Mouse (Mus musculus): Measurements from ENCODE around the gene Ccdc184. TPM values are rescaled to one million over a fixed set of nuclear protein-coding genes. Genes with fewer than 3 reads are reported as not detected.
A peak's percentile ranks its signal among the peaks of the same experiment; 100 is the strongest.

The Ccdc184 gene
- polyA plus RNA-seq (2015; fragmentation: Nextera tagmentation; extraction: Ambion mirVana) = 1.6 and 1.7 TPM in 2 replicates

DNA sequence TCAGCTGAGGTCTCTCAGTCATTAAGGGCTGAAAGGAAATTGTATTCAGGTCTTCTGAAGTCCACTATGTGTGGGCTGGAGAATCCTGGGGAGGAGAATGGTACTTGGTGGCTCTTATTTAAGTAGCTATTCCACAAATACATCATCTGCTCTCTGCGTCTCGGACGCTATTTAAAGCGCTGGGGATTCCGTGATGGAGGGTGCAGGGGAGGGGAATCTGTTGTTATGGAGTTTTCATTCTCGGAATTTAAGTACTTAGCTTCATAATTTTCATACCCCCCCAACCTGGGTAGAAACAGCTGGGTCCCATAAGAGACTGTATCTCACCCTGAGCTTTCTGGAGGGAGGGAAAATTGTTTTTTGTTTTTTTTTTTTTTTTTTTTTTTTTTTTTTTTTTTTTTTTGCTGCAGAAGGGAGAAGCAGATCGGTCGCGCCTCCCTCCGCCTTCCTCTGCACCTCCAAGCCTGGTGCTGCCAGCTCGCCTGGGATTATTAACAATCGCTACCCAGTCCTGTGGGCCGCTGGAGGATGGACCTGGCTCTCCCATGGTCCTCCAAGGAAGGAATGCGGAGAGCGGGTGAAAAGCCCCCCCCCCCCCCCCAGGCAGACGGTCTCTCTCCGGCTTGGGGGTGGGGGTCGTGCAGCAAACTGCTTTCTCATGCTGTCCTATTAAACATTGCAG is at the start of gene Ccdc184:
Ccdc184 (plus strand) TSS at position 196 of the 682 bp plus-strand sequence.
- H3K9me3 ChIP-seq = no peaks in the 10 kb centered on the region
- 5% methylated on average over 18 of the region's 18 CpGs for WGBS
- peak within 1 kb of the TSS; percentile 62 for H3K4me2 ChIP-seq (replicated peaks)
- H3K4me1 ChIP-seq (replicated peaks) = peaks cover 12% of the 10 kb centered on the region
- 0 out of 2 replicates have a peak within 1 kb of the TSS, but pooled peaks have one; percentile 3 for H3K9ac ChIP-seq
- H3K4me3 ChIP-seq (replicated peaks) = peak within 1 kb of the TSS; percentile 35
- peak; percentile 34 for ATAC-seq
- no peak within 1 kb of the TSS for H3K27ac ChIP-seq
- H3K27me3 ChIP-seq (replicated peaks) = peaks cover 55% of the 10 kb centered on the region
- no peaks in the 10 kb centered on the region for H3K36me3 ChIP-seq

DNA sequence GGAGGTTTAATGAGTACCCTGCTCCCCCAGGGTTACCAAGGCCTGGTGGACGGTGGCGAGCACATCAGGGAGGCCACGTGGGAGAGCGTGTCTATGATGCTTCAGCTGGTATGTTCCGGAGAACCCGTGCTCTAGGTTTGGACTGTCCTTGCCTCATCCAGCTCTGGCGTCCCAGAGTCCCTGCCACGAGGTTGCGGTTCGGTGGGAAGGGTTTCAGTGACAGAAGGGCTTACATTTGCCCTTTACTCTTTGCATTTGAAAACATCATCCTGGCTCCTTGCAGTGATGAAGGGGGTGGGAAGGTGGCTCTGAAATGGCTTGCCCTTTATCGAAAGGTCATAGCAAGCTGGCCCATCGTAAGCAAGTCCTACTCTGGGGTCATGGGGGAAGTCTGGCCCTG is 47.6 kb upstream of the Ccdc184 start:
- Histone ChIP-seq H3K9me3 (no peaks in the 10 kb centered on the region), H3K27ac (no peak overlapping the region), H3K4me2 (replicated peaks) (no peak overlapping the region), H3K4me3 (replicated peaks) (no peak overlapping the region), H3K36me3 (peaks cover 18% of the 10 kb centered on the region), H3K27me3 (replicated peaks) (no peaks in the 10 kb centered on the region), H3K9ac (no peak overlapping the region), H3K4me1 (replicated peaks) (no peaks in the 10 kb centered on the region)
- no peak for ATAC-seq
- WGBS = 90% methylated on average over 12 of the region's 12 CpGs

DNA sequence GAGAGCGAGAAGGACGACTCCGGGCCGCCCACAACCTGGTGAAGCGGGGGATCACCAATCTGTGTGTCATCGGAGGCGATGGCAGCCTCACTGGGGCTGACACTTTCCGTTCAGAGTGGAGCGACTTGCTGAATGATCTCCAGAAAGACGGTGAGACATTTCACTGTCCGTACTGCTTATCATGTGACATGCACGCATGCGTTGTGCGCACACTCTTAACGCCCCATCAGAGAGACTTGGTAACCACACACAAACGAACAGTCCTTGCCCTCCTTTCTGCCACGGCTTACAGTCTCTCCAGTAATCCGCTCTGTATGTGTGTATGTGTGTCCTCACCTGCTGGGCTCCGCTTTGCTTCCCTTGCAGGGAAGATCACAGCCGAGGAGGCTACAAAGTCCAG is 46.1 kb upstream of the Ccdc184 start:
- no peak overlapping the region for H3K4me3 ChIP-seq (replicated peaks)
- no peaks in the 10 kb centered on the region for H3K27me3 ChIP-seq (replicated peaks)
- no peak overlapping the region for H3K9ac ChIP-seq

DNA sequence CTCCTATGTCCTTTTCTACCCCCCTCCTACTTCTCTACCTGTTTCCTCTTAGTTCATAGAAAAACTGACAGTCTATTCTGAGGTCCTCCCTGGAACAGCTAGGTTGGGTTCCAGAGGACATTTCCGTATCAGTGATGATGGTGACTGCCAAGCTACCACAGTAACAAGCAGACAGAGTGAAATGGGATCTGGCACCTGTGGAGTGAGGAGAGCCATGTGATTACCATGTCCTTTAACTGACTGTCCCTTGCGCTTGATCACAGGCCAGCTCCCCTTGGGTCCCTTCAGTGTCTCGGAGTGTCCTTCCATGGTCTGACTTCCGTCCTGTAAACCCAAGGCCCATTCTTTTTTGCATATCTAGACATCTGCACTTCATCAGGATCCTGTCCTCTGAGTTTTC is 36.0 kb upstream of the Ccdc184 start:
- no peak overlapping the region for H3K9ac ChIP-seq
- no peak overlapping the region for H3K4me3 ChIP-seq (replicated peaks)
- WGBS = 93% methylated on average over 4 of the region's 4 CpGs
- no peak overlapping the region for H3K4me2 ChIP-seq (replicated peaks)
- H3K9me3 ChIP-seq = no peaks in the 10 kb centered on the region
- H3K27ac ChIP-seq = no peak overlapping the region
- H3K27me3 ChIP-seq (replicated peaks) = no peaks in the 10 kb centered on the region
- H3K36me3 ChIP-seq = peaks cover 20% of the 10 kb centered on the region
- no peak for ATAC-seq
- no peaks in the 10 kb centered on the region for H3K4me1 ChIP-seq (replicated peaks)

More for the DNA sequence above, 46.1 kb upstream of the Ccdc184 start:
- Histone ChIP-seq H3K4me2 (replicated peaks) (no peak overlapping the region), H3K27ac (no peak overlapping the region), H3K36me3 (peaks cover 18% of the 10 kb centered on the region), H3K9me3 (no peaks in the 10 kb centered on the region), H3K4me1 (replicated peaks) (no peaks in the 10 kb centered on the region)
- no peak for ATAC-seq
- 94% methylated on average over 20 of the region's 20 CpGs for WGBS

DNA sequence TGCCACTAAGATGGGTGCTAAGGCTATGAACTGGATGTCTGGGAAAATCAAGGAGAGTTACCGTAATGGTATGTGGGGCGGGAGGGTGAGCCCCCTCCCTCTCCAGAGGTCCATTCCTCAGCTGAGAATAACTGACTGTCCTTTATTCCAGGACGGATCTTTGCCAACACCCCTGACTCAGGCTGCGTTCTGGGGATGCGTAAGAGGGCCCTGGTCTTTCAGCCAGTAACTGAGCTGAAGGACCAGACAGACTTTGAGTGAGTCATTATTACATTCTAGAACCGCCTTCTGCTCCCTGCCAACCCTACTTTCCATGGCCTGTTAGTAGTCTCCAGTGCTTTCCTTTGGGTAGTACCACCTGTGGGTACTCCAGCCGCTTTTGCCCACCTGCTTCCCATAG is 35.5 kb upstream of the Ccdc184 start:
- H3K4me3 ChIP-seq (replicated peaks) = no peak overlapping the region
- H3K9ac ChIP-seq = no peak overlapping the region
- no peaks in the 10 kb centered on the region for H3K4me1 ChIP-seq (replicated peaks)
- H3K27ac ChIP-seq = no peak overlapping the region
- H3K4me2 ChIP-seq (replicated peaks) = no peak overlapping the region
- no peaks in the 10 kb centered on the region for H3K27me3 ChIP-seq (replicated peaks)
- 91% methylated on average over 7 of the region's 7 CpGs for whole genome bisulfite sequencing
- no peak for ATAC-seq
- peaks cover 24% of the 10 kb centered on the region for H3K36me3 ChIP-seq
- no peaks in the 10 kb centered on the region for H3K9me3 ChIP-seq

DNA sequence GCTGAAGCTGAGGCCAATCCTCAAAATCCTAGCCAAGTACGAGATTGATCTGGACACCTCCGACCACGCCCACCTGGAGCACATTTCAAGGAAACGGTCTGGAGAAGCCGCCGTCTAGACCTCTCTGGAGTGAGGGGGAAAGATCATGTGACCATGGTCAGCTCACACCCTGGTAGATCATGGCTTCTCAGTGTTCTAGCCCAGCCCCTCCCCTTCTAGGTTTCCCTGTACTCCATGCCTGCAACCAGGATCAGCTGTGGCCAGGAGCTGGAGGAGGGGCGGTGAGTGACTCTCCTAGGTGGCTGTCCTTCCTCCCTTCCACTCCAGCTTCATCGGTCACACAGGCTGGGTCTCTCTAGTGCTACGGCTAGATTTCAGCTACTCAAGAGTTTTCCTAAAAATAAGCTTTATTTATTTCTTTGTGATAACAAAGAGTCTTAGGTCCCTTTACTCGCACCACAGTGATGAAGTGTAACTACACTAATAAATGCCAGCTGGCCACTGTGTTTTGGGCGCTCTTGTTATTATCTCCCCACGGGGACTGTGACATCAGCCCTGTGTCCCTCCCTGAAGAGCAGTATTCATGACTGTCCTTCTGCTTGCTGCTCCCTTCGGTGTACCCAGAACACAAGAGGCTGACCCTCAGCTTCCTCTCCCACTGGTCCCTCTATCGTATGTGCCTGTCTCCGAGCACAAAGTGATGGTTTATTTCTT is 34.9 kb upstream of the Ccdc184 start:
- no peaks in the 10 kb centered on the region for H3K9me3 ChIP-seq
- peaks cover 27% of the 10 kb centered on the region for H3K36me3 ChIP-seq
- no peak overlapping the region for H3K27ac ChIP-seq
- no peaks in the 10 kb centered on the region for H3K27me3 ChIP-seq (replicated peaks)
- no peak overlapping the region for H3K4me3 ChIP-seq (replicated peaks)
- H3K9ac ChIP-seq = no peak overlapping the region
- WGBS = 85% methylated on average over 15 of the region's 15 CpGs
- no peak overlapping the region for H3K4me2 ChIP-seq (replicated peaks)
- H3K4me1 ChIP-seq (replicated peaks) = no peaks in the 10 kb centered on the region
- ATAC-seq = no peak

DNA sequence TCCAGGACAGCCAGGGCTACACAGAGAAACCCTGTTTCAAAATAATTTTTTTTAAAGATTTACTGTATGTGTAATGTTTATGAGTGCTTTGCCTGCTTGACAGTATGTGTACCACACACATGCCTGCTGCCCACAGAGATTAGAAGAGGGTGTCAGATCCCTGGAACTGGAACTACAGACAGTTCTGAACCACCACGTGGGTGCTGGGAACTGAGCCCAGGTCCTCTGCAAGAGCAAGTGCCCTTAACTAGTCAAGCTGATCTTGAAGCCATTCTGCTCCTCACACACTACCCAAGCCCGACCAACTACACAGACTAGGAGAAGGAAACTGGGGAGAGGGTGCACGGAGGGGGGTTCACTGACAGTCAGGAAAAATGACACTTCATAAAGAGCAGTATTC is 33.5 kb upstream of the Ccdc184 start:
- H3K27me3 ChIP-seq (replicated peaks) = no peaks in the 10 kb centered on the region
- no peaks in the 10 kb centered on the region for H3K9me3 ChIP-seq
- ATAC-seq = no peak
- H3K9ac ChIP-seq = no peak overlapping the region
- 88% methylated on average over 3 of the region's 3 CpGs for WGBS
- no peak overlapping the region for H3K27ac ChIP-seq
- H3K36me3 ChIP-seq = peaks cover 27% of the 10 kb centered on the region
- no peaks in the 10 kb centered on the region for H3K4me1 ChIP-seq (replicated peaks)
- no peak overlapping the region for H3K4me3 ChIP-seq (replicated peaks)
- H3K4me2 ChIP-seq (replicated peaks) = no peak overlapping the region

DNA sequence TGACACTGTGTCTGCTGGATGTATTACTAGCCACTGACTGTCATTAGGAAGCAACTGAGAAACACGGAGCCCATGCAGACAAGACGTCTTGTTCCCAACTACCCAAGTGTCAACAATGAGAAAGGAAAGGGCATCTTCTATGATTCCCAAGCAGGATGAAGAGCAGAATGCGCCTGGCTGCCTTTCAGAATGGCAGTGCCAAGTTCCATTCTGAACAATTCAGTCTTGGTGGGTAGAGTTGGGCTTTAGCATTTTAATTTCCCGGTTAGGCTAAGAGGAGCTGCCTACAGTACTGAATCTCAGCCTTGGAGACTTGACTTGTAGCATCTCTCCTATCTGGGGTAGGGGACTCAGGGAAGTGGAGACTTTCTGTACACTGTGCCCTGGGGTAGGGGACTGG is 32.9 kb upstream of the Ccdc184 start:
- 92% methylated on average over 4 of the region's 4 CpGs for WGBS
- peaks cover 27% of the 10 kb centered on the region for H3K36me3 ChIP-seq
- H3K27me3 ChIP-seq (replicated peaks) = no peaks in the 10 kb centered on the region
- no peak overlapping the region for H3K4me2 ChIP-seq (replicated peaks)
- H3K4me1 ChIP-seq (replicated peaks) = no peaks in the 10 kb centered on the region
- H3K27ac ChIP-seq = no peak overlapping the region
- H3K4me3 ChIP-seq (replicated peaks) = no peak overlapping the region
- no peak for ATAC-seq
- H3K9me3 ChIP-seq = no peaks in the 10 kb centered on the region
- H3K9ac ChIP-seq = no peak overlapping the region

DNA sequence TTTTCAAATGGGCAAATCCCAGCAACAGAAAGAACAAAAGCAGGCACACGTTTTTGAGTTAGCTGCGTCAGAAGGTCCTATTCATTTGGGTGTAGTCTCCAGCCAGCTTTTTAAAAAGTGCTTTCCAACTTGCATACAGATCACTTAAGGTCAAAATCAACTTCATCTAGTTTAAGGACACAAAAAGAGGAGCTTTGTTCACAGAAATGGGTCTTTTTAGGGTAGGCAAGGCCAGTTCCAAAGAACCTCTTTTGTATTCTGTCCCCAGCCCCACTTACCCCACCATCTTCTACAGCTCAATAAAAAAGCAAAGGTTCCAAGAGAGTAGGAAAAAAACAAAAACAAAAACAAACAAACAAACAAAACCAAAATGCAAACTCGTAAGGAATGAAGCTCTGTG is 32.3 kb upstream of the Ccdc184 start:
- no peaks in the 10 kb centered on the region for H3K9me3 ChIP-seq
- H3K36me3 ChIP-seq = peaks cover 26% of the 10 kb centered on the region
- no peak for ATAC-seq
- no peak overlapping the region for H3K4me2 ChIP-seq (replicated peaks)
- WGBS = 90% methylated on average over 3 of the region's 3 CpGs
- H3K27me3 ChIP-seq (replicated peaks) = no peaks in the 10 kb centered on the region
- no peak overlapping the region for H3K27ac ChIP-seq
- H3K9ac ChIP-seq = no peak overlapping the region
- H3K4me3 ChIP-seq (replicated peaks) = no peak overlapping the region
- H3K4me1 ChIP-seq (replicated peaks) = no peaks in the 10 kb centered on the region

DNA sequence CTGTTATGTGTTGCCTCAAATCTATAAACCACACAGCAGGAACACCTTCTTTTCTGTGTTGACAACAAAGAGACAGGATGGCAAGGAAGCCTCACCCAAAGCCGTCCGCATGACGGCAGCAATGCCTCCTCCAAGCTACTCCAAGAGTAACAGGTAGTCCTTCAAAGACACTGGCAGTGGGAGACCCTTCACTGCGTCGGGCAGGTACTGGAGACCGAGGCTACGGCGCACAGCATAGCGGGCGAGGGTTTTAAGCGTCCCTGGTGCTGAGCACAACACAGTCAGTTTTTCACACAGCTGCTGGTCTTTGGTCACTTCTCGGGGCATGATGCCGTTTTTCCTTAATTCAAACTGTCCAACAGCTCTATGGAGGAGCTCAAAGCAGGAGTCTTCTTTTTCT is 31.3 kb upstream of the Ccdc184 start:
- no peaks in the 10 kb centered on the region for H3K9me3 ChIP-seq
- no peaks in the 10 kb centered on the region for H3K27me3 ChIP-seq (replicated peaks)
- 93% methylated on average over 13 of the region's 13 CpGs for WGBS
- H3K4me2 ChIP-seq (replicated peaks) = no peak overlapping the region
- peaks cover 27% of the 10 kb centered on the region for H3K36me3 ChIP-seq
- H3K9ac ChIP-seq = no peak overlapping the region
- no peak overlapping the region for H3K4me3 ChIP-seq (replicated peaks)
- H3K27ac ChIP-seq = no peak overlapping the region
- no peaks in the 10 kb centered on the region for H3K4me1 ChIP-seq (replicated peaks)
- no peak for ATAC-seq

DNA sequence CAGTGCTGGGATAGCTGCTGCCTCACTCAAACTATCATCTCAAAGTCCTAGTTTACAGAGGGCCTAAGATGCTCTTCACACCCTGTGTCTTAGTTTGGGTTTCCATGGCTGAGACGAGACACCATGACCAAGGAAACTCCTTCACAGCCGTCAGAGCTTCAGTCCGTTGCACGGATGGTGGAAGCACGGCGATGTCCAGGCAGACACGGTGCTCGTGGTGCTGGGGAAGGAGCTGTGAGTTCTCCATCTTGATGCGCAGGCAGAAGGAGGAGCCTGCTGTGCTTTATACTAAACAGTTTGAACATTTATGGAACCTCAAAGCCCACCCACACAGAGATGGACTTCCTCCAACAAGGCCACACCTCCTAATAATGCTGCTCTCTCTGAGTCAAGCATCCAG is 30.1 kb upstream of the Ccdc184 start:
- Histone ChIP-seq H3K9me3 (no peaks in the 10 kb centered on the region), H3K27ac (no peak overlapping the region), H3K27me3 (replicated peaks) (no peaks in the 10 kb centered on the region), H3K36me3 (peaks cover 36% of the 10 kb centered on the region), H3K4me3 (replicated peaks) (no peak overlapping the region), H3K4me1 (replicated peaks) (no peaks in the 10 kb centered on the region), H3K4me2 (replicated peaks) (no peak overlapping the region), H3K9ac (no peak overlapping the region)
- WGBS = 92% methylated on average over 9 of the region's 9 CpGs
- ATAC-seq = no peak

DNA sequence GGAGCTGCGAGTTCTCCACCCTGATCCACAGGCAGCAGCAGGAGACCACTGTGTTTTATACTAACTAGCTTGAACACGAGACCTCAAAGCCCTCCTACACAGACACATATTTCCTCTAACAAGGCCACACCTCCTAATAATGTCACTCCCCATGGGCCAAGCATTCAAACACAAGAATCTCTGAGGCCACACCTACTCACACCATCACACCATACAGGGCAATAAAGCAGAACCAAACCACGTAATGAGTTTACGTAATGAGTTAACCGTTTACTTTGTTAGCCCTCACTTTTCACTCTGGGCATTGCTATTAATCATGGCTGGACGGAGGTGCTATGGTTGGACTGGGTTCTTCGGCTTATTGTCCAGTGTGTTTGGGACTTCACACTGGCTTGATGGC is 27.2 kb upstream of the Ccdc184 start:
- no peak overlapping the region for H3K4me2 ChIP-seq (replicated peaks)
- no peak overlapping the region for H3K27ac ChIP-seq
- no peaks in the 10 kb centered on the region for H3K9me3 ChIP-seq
- no peak overlapping the region for H3K4me3 ChIP-seq (replicated peaks)
- 47% methylated on average over 7 of the region's 7 CpGs for WGBS
- H3K36me3 ChIP-seq = peaks cover 28% of the 10 kb centered on the region
- ATAC-seq = peak; percentile 90
- H3K9ac ChIP-seq = no peak overlapping the region
- H3K4me1 ChIP-seq (replicated peaks) = peaks cover 3% of the 10 kb centered on the region; the same call in 1 of the 2 replicates
- no peaks in the 10 kb centered on the region for H3K27me3 ChIP-seq (replicated peaks)

DNA sequence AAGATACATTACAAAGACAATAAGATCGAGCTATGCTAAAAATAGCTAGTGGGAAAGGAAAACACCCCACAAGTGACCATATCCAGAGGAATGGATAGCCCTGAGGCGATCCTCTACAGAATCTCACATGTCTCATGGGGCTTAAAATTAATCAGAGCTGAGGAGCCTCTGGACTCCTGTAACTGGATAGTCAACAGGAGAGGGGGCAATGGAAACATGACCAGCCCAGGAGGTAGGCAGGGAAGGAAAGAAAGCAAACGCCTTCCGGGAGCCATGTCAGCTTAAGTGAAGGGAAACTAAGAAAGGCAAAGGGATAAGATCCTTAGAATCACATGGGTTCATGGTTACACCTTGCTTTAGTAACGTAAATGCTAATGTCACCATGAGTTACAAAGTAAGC is 26.1 kb upstream of the Ccdc184 start:
- Histone ChIP-seq H3K4me1 (replicated peaks) (peaks cover 4% of the 10 kb centered on the region; the same call in 1 of the 2 replicates), H3K4me2 (replicated peaks) (no peak overlapping the region), H3K9ac (no peak overlapping the region), H3K27ac (no peak overlapping the region), H3K9me3 (no peaks in the 10 kb centered on the region), H3K4me3 (replicated peaks) (no peak overlapping the region), H3K36me3 (peaks cover 23% of the 10 kb centered on the region), H3K27me3 (replicated peaks) (no peaks in the 10 kb centered on the region)
- ATAC-seq = no peak
- WGBS = 87% methylated on average over 5 of the region's 5 CpGs

All from intestine, embryonic 15.5 days (tissue).